Mouse (Mus musculus) frontal cortex, postnatal 36 days (tissue): Measurements from ENCODE around the gene Arhgef2.
A peak's percentile ranks its signal among the peaks of the same experiment; 100 is the strongest.

ENCODE experiments used
- DNase-seq, 2 experiments: peaks; one replicate each; pipeline ENCODE4 v3.0.0; 2022; ENCODE audit warnings: low spot score in 2 of 2

The Arhgef2 gene

DNA sequence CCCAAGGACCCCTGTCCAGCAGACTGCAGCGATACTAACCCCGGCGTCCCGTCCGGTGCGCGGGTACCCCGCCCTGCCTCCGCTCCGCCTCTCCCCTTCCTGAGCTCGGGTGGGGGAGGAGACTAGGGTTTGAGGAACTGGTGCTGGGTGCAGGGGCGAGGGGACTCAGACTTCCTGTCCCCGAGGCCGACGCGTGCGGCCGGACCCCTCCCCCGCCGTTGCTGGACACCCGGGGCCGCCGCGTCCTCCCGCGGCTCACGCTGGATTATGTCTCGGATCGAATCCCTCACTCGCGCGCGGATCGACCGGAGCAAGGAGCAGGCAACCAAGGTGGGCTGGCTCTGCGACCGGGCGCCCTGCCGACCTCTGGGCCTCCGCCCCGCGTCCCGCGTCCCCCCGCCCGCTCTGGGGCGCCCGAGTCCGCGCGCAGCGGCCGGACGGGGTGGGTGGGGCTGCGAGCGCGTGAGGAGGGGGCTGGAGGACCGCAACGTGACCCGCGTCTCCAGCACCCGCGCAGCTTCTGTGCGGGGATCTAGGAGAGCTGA is 15.3 kb downstream of the Arhgef2 start:
- DNase-seq, result peak in 1 of 2 experiments; percentile 60

- DNase-seq, result no peak
Measured at GRCm38 (mm10) chr3:88621537-88622112, 15.9 kb downstream of the Arhgef2 start.

- DNase-seq, result no peak
Measured at GRCm38 (mm10) chr3:88622113-88622940, 16.6 kb downstream of the Arhgef2 start.

- DNase-seq, result no peak
Measured at GRCm38 (mm10) chr3:88622941-88623345, 17.2 kb downstream of the Arhgef2 start.

DNA sequence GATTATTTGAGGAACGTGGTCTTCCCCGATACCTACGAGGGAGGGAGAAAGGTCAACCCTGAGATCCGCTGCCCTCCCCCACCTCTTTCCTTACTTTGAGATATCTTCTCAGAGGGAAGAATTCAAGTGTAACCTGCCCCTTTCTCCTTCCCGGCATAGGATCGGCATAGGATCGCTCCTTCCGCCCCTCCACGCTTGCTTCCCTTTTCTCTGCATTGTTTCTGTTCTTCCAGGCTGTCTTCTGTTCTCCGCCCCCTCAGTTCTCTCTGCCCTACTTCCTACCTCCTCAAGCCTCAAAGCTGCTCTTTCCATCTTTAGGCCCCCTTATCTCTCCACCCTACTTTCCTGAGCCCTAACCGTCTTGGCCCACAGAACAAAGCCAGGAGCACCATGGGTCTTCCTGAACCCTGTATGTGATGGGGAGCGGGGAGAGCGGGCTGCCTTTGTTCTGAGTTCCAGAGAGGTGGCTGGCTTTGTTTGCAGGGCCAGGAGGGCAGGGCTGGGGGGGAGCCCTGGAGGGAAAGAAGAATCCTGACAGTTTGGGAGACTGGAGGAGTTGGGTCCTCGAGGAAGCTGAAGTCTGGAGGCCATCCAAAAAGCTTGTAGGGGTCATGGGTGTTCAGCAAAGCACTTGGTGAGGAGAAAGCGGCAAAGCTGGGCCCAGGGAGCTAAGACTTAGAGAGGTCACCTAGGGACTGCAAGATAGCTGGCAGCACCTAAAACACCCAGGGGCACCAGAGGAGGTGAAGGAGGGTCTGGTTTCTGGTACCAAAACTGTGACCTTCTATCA is 17.8 kb downstream of the Arhgef2 start:
- DNase-seq, result peak in 1 of 2 experiments; percentile 64

DNA sequence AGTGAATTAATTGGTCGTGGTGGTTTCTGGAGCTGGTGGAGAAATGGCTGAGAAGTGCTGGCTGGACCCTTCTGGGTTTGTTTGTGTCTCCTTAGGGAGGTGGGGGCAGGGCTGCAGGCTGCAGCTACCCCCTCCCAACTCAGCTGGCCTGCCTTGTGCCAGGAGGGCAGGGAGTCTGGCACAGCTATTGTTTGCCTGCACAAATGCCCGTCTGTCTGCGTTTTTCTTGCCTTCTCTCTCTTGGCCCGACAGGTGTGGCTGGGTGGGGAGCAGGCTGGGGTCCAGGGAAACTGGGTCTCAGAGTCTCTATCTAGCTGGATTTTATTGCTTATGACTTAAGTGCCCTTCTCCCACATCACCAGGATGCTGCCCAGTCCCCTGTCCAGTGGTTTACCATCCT is 18.6 kb downstream of the Arhgef2 start:
- DNase-seq, result no peak

- DNase-seq, result no peak
Measured at GRCm38 (mm10) chr3:88624951-88625350, 19.2 kb downstream of the Arhgef2 start.

DNA sequence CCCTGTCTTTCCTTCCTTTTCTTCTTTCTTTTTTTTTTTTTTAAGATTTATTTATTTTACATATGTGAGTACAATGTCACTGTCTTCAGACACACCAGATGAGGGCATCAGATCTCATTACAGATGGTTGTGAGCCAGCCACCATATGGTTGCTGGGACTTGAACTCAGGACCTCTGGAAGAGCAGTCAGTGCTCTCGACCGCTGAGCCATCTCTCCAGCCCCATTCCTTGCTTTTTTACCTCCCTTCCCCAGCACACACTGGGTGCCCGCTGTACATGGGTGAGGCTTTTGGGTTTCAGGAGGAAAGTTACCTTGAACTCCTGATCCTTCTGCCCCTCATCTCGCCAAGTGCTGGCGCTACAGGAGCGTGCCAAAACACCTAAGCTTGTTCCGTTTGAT is 19.8 kb downstream of the Arhgef2 start:
- DNase-seq, result no peak

GRCm38 (mm10) chr3:88626316-88626715 is 20.6 kb downstream of the Arhgef2 start:
- DNase-seq, result no peak

DNA sequence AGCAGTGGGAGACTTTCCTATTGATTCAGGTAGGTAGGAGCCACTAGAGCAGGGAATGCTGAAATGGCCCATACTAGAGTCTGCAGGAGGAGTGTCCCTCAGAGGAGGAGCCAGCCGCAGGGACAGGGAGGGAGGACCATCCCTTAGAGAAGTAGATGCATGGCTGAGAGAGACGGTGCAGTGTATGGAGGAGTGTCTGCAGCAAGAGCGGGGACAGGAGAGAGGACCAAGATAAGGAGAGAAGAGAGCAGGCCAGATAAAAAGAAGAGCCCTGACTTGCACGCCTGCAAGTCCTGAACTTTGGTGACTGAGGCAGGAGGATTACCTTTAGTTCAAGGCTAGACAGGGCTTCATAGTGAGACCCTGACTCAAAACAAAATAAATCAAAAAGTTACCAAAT is 21.3 kb downstream of the Arhgef2 start:
- no peak for DNase-seq

DNA sequence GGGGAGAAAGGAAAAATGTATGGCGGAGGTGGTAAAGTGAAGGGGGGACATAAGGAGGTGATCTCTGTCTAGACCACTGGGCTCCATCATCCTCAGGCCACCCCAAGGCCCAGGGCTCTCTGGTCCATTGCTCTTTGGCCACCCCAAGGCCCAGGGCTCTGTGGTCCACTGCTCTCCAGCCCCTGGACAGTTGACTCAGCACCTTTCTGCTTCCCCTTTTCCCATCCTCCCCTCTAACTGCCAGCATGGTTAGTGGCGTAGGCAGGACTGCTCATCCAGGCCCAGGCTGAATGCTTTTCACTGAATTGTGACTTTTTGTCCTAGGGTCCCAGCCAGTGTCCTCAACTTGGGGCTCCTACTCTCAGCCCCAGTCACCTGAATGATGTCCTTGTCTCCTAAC is 21.8 kb downstream of the Arhgef2 start:
- DNase-seq, result no peak

- no peak for DNase-seq
Measured at GRCm38 (mm10) chr3:88628766-88629165, 23.0 kb downstream of the Arhgef2 start.

DNA sequence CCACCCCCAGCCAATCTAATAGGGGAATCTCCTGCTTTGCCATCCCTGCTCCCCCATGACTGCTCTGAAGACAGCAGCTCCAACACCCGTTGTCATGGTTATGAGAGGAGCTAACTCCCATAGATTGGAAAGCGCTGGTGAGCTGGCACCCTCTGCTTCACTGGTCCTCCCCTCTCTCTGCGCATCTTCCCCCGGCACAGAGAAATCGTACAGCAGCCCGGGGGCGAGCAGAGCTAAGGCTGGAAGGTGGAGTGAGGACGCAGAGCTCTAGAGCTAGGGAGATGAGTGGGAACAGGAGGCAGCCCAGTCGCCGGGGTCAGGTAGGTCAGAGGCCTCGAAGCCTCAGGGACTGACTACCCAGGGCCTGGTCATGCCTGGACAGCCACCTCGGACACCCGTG is 23.5 kb downstream of the Arhgef2 start:
- DNase-seq, result peak; percentile 86 to 87

DNA sequence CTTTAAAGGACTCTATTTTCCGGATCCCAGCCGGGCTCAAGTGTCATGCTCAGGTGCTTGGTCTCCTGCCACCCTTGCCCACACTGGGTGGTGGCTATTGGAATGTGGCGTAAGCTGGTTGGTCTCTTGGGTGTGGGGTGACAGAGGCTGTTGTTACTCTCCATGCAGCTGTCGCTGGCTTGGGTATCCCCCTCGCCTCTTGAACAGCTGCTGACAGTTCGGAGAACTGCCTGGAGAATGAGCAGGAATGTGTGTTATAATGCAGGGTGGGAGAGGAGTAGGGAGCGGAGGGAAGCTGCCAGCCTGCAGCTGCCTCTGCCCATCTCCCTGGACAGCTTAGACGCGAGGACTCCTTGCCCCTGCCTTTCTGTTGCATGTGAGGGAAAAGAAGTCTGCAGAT is 24.3 kb downstream of the Arhgef2 start:
- no peak for DNase-seq

- peak; percentile 68 to 76 for DNase-seq
Measured at GRCm38 (mm10) chr3:88630849-88631341, 25.1 kb downstream of the Arhgef2 start.

DNA sequence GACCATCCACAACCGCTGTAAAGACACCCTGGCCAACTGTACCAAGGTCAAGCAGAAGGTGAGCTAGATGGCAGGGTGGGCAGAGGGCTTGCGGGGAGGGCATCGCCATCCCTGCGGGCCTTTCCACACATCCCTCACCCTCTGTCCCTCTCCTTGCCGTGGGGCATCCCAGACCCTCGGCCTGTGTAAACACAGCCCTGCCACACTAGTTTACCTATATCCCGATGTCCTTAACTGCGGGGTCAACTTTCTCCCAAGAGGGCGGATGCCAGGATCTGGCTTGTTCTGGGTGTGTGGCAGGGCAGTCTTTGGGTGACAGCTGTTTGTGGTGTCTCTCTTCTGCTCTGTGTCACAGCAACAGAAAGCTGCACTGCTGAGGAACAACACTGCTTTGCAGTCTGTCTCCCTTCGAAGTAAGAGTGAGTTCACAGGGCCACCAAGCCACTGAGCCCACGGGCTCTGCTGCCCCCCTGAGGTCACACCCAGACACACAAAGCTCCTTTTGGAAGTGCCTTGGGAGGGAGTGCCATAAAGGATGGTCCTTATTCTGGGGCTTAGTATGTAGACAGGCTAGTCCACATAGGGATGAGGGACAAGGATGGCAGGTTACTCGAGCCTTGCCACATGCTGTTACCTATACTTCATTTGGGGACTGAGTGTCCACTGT is 26.3 kb downstream of the Arhgef2 start:
- no peak for DNase-seq

- DNase-seq, result no peak
Measured at GRCm38 (mm10) chr3:88633056-88633455, 27.3 kb downstream of the Arhgef2 start.

GRCm38 (mm10) chr3:88635506-88636275 is 29.9 kb downstream of the Arhgef2 start:
- no peak for DNase-seq

DNA sequence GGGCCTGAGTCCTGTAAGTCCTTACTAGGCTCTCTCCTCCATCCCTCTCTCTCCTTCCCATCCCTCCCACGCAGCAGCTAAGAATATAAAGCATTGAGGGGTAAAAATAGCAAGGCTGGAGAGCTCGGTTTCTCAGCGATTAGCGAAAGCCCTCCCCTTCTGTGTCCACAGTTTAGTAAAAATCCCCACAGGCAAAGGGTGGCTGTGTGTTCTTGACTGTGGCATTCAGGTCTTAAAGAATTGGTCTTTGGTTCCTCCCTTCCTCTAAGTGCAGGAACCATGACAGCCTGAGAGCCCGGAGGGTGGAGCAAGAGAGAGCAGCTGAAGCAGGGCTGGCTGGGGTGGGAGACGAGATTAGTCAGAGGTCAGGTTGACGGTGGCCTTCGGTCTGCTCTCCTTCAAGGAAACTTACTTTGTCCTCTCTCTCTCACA is 30.8 kb downstream of the Arhgef2 start:
- no peak for DNase-seq

GRCm38 (mm10) chr3:88637134-88637533 is 31.4 kb downstream of the Arhgef2 start:
- DNase-seq, result no peak

GRCm38 (mm10) chr3:88639239-88639638 is 33.5 kb downstream of the Arhgef2 start:
- DNase-seq, result no peak
